Mouse (Mus musculus) CD4-positive, CD25-positive, alpha-beta regulatory T cell, adult 2 months (primary cell): Measurements from ENCODE around the gene Fat4.
A peak's percentile ranks its signal among the peaks of the same experiment; 100 is the strongest.

Experiments
- DNase-seq: peaks from one replicate; pipeline ENCODE4 v3.0.0-alpha.2; 2012; ENCODE audit warnings: low read depth, low spot score

Gene Fat4

GRCm38 (mm10) chr3:38886890-38887355, at the start of gene Fat4:
TSS of gene Fat4 (plus strand) at chr3:38886940.
- no peak for DNase-seq

DNA sequence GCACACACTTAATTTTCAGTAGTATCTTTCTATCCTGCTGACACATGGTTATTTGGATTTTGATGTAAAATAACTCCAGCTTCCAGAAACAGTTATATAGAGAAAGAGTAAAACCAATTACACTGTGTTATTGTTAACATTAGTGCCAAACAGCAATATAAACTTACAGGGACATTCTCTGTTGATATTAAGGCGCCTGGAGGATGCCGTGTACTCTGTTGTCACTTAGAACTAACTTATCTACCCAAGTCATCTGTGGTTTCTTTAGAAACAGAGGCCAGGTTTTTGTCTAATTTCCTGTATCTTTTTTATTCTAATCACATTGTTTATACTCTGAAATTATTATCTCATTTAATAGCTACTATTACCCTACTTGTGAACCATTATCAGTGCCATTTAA, 47.3 kb upstream of the Fat4 start:
- DNase-seq = no peak

- DNase-seq = no peak
These were observed 43.7 kb upstream of the Fat4 start for GRCm38 (mm10) chr3:38843000-38843538.

- DNase-seq = no peak
These were observed 39.9 kb upstream of the Fat4 start for GRCm38 (mm10) chr3:38846602-38847382.

DNA sequence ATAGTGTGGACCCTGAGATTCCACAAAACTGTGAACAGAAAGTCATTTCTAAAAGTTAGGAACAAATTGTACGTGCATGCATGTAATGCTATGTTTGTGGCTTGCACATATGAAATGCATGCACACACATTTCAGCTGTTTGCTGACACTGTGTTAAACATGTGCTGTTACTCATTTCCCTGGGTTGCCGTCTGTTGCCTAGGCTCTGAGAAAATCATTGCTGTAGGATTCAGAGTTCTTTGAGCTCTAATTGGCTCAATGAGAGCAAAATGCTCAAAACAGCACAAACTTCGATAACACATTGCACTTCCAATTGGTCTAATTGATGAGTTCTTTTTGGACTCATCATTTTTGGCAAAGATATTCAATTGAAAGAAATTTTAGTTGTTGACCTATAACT, 37.7 kb upstream of the Fat4 start:
- no peak for DNase-seq

GRCm38 (mm10) chr3:38849536-38849935, 37.2 kb upstream of the Fat4 start:
- DNase-seq = peak; percentile 53

DNA sequence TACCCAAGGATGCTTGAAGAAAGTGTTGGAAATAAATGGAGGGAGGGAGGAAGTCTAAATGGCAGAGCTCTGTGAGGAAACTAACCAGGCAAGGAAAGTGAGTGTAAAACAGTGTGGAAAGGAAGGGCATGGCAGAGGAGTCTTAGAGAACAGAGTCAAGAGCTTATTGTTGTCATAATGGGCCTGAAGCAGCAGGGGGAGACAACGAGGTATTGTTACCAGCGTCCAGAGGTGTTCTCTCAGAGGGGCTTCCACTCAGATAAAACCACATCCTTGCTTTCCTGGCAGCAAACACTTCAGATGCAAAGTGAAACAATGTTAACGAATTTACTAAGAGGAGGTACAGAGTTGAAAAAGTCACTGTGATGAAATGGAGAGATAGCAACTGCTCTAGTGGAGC, 33.1 kb upstream of the Fat4 start:
- DNase-seq = peak; percentile 30

DNA sequence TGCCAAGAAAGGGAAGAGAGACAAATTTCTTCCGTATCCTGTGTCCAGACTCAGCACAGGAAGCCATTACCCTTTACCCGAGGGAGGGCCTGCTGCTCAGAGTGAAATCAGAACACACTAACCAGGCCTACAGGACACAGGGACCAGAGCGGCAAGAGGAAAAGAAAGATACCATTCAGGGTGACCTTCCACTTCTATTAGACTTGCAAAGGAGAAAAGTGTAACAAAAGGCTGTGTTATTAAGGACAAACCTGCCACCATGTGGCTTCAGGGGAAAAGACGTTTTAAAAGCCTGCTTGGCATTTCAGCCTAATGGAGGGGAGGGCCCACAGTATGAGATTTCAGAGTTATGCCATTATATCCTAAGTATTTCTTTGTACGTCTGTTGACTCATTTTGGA, 26.1 kb upstream of the Fat4 start:
- no peak for DNase-seq

DNA sequence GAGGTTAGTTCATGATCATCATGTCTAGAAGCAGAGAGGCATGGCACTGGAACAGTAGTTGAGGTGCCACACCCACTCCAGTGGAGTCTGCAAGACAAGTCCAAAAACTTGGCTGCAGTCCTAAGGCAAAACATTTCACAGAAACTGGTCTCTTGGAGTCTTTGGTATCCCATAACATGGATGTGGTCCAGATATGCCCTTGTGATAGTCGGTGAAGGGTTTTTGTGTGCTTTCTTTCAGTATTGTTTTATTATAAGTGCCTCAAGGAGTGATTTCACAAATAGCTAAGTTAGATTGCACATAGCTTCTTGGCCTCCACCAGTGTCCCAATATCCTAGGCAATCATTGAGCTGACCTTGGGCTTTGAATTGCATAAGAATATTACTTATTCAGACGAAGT, 15.4 kb upstream of the Fat4 start:
- no peak for DNase-seq

DNA sequence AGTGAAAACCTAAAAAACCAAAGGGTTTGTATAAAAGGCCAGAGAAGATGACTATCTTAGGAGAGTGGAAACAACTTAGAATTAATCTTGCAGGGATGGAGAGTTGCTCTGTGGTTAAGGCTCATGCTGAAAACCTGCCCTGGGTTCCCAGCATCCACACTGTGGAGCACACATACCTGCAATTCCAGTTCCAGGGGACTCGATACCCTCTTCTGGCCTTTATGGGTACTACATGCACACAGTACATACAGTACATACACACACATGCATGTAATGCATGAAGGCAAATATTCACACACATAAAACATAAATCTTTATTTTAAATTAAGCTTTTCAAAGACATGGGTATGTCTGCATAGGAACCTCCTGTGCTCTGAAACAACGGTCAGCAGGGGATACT, 10.9 kb upstream of the Fat4 start:
- DNase-seq = no peak

- DNase-seq = no peak
These were observed 10.0 kb upstream of the Fat4 start for GRCm38 (mm10) chr3:38876706-38877105.

DNA sequence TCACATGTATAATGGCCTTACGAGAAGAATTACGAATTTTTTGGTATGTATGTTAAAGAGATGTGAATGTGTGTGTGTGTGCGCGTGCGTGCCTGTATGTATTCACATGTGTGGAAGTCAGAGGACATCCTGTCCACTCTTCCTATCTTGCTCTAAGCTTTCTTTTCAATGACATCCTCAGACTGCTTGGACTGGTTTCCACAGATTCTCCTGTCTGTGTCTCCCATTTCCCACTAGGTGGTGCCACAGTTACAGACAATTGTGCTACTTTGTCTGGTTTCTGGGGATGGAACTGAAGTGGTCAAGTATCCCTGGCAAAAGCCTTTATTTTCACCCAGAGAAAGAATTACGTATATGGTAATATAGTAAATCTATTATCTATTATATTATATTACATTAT, 4.0 kb upstream of the Fat4 start:
- no peak for DNase-seq

DNA sequence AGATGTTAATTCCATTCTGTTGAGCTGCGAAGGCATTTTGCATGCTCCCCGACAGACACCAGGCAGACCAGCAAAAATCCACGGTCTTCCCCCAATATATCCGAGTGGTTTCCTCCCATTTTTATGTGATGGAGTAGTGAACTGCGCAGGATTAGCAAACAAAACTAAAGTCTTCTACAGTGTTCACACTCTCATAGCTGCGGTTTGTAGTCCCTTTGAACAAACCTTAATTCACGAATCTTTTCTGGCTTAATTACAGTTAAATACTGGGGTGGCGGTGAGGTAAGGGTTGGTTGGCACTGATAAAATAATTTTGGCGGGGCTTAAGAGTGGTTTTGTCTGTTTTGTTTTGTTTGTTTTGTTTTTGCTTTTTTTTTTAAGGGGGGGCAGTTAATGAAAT, 3.1 kb upstream of the Fat4 start:
- DNase-seq = no peak

DNA sequence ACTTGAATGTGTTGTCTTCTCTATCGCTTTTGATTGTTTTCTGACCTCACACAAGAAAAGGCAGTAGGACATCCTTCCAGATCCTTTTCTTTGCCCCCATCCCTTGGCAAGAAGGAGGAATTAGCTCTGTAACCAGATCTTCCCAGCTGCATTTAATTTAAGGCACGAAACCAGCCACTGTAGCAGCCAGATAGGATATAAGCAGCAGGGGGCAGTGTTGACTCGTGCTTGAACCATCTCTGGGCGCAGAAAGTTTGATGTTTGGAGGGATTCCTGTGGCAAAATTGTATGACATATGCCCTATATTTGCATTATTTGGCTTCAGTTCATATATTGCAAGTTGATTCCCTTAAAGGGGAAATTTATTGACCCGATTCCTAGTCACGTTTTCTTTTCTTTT, 2.5 kb upstream of the Fat4 start:
- peak; percentile 67 for DNase-seq

DNA sequence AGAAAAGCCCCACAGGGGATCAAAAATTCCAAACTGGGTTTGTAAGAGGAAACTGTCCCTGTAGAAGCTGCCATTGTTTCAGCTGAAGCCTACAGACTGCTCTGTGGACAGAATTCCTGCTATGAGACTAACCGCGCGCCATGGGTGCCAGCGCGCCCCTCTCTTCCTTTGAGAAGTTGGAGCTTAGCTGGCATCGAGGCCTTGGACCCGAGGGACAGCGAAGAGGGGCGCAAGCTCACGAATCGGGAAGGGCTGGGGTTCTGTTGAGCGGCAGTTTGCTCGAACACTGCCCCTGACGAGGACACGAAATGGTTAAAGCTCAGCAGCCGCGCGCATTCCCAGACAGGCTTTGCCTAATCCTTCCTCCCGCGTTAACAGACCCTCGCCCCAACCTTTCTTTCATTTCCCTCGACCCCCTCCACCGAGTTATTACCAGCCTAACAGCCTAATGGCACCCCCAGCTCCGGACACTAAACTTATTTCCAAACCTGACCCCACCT, 1.8 kb upstream of the Fat4 start:
- DNase-seq = no peak

DNA sequence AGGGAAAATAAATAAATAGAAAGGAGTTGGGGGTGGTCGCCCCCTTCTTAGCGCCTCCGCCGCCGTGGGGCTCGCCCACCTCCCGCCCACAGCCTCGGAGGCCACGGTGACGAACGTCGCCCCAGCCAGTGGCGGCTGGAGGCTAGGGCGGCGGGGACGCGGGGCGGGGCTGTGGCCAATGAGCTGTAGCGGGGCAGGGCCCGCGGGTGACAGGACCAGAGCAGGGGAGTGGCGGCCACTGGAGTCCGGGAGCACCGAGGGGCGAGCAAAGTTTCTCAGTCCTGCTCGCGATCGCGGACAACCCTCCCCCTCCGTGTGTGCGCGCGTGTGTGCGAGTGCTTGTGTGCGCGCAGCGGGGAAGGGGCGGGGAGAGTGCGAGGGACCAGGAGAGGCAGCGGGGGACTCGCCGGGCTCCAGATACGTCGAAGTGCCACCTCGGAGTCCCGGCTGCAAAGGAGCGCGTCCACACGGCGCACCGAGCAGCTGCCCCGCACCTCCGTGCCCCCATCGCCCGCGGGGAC, 1.2 kb upstream of the Fat4 start:
- peak; percentile 28 for DNase-seq

GRCm38 (mm10) chr3:38886061-38886821, 499 bp upstream of the Fat4 start:
- no peak for DNase-seq

GRCm38 (mm10) chr3:38887381-38887991, 746 bp downstream of the Fat4 start:
- peak; percentile 19 for DNase-seq

DNA sequence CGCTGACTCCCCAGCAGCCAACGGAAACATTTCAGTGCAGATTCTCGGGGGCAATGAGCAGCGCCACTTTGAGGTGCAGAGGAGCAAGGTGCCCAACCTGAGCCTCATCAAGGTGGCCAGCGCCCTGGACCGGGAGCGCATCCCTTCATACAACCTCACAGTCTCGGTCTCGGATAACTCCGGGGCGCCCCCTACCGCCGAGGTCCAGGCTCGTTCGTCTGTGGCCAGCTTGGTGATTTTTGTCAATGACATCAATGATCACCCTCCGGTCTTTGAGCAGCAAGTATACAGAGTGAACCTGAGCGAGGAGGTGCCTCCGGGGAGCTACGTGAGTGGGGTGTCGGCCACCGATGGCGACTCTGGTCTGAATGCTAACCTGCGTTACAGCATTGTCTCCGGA, 1.4 kb downstream of the Fat4 start:
- peak; percentile 45 for DNase-seq

DNA sequence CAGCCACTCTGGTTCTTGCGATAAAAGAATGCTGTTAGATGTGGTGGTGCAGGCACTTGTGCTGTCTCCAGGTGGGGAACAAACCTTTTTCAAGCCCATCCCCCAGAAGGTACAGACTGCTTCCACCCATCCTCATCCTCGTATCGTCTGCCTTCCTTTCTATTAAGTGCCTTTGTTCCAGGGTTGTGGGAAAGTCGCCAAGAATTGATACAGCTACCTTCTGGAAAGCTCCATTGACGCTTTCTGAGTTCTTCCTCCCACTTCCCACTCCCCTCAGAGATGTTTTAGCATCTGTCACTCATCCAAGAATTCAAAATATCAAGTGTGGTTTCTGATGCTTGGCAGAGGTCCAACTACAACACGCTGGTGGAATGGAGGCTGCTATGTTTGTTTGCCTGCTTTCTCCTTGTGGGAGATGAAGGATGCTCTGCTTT, 6.1 kb downstream of the Fat4 start:
- no peak for DNase-seq

DNA sequence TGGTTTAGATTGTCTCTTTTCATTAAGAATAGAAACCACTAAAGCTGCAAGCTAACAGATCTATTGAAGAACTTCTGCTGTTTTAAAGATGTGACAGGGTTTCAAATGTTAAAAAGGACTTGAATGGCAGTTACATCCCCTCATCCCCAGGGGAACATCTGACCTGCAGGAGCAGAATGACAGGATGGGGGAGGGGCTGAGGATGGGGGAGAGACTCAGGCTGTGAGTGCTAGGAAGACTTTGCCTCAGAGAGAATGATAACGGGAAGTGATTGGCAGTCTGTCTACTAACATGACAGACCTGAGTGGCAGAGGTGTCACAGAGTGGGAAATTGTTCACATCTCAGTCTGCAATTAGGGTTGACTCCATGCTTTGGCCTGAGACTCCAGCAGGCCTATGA, 14.1 kb downstream of the Fat4 start:
- no peak for DNase-seq

DNA sequence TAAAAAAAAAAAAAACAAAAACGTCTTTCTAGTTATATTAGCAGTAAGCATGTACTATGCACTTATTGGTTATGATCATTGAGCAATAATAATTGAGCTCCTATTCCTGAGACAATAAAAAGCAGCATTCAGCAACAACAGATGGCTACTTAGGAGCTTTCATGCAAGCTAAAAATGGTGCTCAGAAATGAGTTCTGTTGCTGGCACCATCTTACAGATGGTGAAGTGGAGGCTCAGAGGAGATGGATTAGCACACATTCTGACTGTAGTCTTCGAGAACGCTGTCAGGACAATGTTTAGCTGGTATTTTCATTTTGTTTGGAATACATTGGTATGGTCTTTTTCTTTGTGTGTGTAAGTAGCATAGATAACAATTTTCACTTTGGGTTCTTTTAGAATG, 20.1 kb downstream of the Fat4 start:
- no peak for DNase-seq
